Mouse (Mus musculus) CD4-positive, CD25-positive, alpha-beta regulatory T cell (primary cell): ENCODE data around the gene Olfr1094. TPM values are rescaled to one million over a fixed set of nuclear protein-coding genes. Genes with fewer than 3 reads are reported as not detected.

ENCODE experiments used
- polyA plus RNA-seq: library from polyadenylated mRNA; unstranded; fragments of 100-300 nt; shearing (Covaris generic); gene quantifications from one replicate; pipeline ENCODE4 v1.2.1, GENCODE M21; 2017

The Olfr1094 gene
- polyA plus RNA-seq: not detected

DNA sequence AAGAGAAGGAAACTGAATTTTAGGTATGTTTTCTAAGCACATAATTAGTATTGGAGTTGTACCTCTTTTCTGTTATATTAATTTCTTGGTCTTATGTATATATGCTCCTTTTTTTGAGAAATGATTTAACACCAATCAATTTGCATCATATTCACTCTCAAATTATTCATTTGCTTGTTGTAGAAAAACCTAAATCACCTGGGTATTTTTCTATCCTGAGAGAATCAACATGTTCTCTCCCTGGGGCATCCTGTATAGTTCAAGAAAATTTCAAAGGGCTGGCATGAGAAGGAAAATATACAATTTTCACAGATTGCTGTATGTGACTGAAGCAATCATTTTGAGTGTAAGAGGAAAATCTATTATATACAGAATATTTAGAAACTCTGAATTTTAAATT, at the start of gene Olfr1094:
TSS of gene Olfr1094 (plus strand) at position 301 of the 400 bp plus-strand sequence.

GRCm38 (mm10) chr2:86782179-86782578, 42.3 kb upstream of the Olfr1094 start, which contains the start of gene Olfr1093:
Olfr1093 (plus strand) TSS chr2:86782479.

GRCm38 (mm10) chr2:86809918-86810317, 14.5 kb upstream of the Olfr1094 start, which contains the start of gene Olfr141:
Olfr141 (minus strand) TSS chr2:86810018.

GRCm38 (mm10) chr2:86851596-86851995, 27.1 kb downstream of the Olfr1094 start, which contains the start of gene Olfr1095:
Olfr1095 (minus strand) TSS chr2:86851696.

GRCm38 (mm10) chr2:86874702-86875101, 50.2 kb downstream of the Olfr1094 start, which contains the start of gene Gm13723:
Gm13723 (minus strand) TSS chr2:86874802.

Other genes starting within 250 kb of the Olfr1094 start
- not detected for gene Olfr1082, start 225.7 kb upstream of the Olfr1094 start, polyA plus RNA-seq
- gene Olfr1084, start 184.9 kb upstream of the Olfr1094 start, polyA plus RNA-seq: not detected
- not detected for gene Olfr1085, start 162.6 kb upstream of the Olfr1094 start, polyA plus RNA-seq
- 0.19 TPM for gene Olfr1086, start 144.6 kb upstream of the Olfr1094 start, polyA plus RNA-seq
- gene Olfr1087, start 126.3 kb upstream of the Olfr1094 start, polyA plus RNA-seq: not detected
- gene Olfr1089, start 91.0 kb upstream of the Olfr1094 start, polyA plus RNA-seq: not detected
- gene Olfr1090, start 65.7 kb upstream of the Olfr1094 start, polyA plus RNA-seq: not detected
- gene Olfr1093, start 42.2 kb upstream of the Olfr1094 start, polyA plus RNA-seq: not detected
- not detected for gene Olfr141, start 14.6 kb upstream of the Olfr1094 start, polyA plus RNA-seq
- not detected for gene Olfr1095, start 27.0 kb downstream of the Olfr1094 start, polyA plus RNA-seq
- not detected for gene Gm13723, start 50.1 kb downstream of the Olfr1094 start, polyA plus RNA-seq
- gene Olfr1097, start 67.6 kb downstream of the Olfr1094 start, polyA plus RNA-seq: not detected
- not detected for gene Olfr1098, start 99.9 kb downstream of the Olfr1094 start, polyA plus RNA-seq
- not detected for gene Olfr1099, start 136.0 kb downstream of the Olfr1094 start, polyA plus RNA-seq
- gene Olfr1100, start 155.3 kb downstream of the Olfr1094 start, polyA plus RNA-seq: not detected
- gene Olfr1101, start 166.6 kb downstream of the Olfr1094 start, polyA plus RNA-seq: not detected
- gene Olfr1102, start 173.7 kb downstream of the Olfr1094 start, polyA plus RNA-seq: not detected
- gene Olfr1104, start 202.4 kb downstream of the Olfr1094 start, polyA plus RNA-seq: not detected
- not detected for gene Olfr1105, start 211.9 kb downstream of the Olfr1094 start, polyA plus RNA-seq
- gene Olfr1106, start 227.6 kb downstream of the Olfr1094 start, polyA plus RNA-seq: not detected